Mouse (Mus musculus) embryonic fibroblast, embryonic 13.5 days (primary cell): ENCODE measurements at regions not wholly inside any gene's neighbourhood (a gene's known extent, or its start where the extent isn't known, plus 50 kb on each side); places are given as distances from the start of the nearest gene placed in this dataset.

Experiments
- H3K27ac ChIP-seq: 2 replicates; pipeline ENCODE4 v1.5.1; 2012; ENCODE audit warnings: low read length, control low read depth, inconsistent platforms; ENCODE audit not compliant: insufficient read depth
- H3K4me1 ChIP-seq: 2 replicates; pipeline ENCODE4 v1.6.1; 2011; ENCODE audit warnings: low read length; ENCODE audit not compliant: control insufficient read depth, insufficient read depth
- H3K4me3 ChIP-seq: 2 replicates; pipeline ENCODE4 v1.5.1; 2011; ENCODE audit warnings: mild to moderate bottlenecking, control low read depth, low read length; ENCODE audit not compliant: insufficient read depth
- CTCF ChIP-seq: IDR thresholded peaks from 2 replicates; pipeline ENCODE4 v1.5.1; 2011; ENCODE audit warnings: mild to moderate bottlenecking, control low read depth, low read length, moderate library complexity, borderline replicate concordance; ENCODE audit not compliant: insufficient read depth
- POLR2A ChIP-seq: IDR thresholded peaks from 2 replicates; pipeline ENCODE4 v1.6.1; 2011; ENCODE audit warnings: low read depth, mild to moderate bottlenecking, control low read depth, low read length, moderate library complexity

DNA sequence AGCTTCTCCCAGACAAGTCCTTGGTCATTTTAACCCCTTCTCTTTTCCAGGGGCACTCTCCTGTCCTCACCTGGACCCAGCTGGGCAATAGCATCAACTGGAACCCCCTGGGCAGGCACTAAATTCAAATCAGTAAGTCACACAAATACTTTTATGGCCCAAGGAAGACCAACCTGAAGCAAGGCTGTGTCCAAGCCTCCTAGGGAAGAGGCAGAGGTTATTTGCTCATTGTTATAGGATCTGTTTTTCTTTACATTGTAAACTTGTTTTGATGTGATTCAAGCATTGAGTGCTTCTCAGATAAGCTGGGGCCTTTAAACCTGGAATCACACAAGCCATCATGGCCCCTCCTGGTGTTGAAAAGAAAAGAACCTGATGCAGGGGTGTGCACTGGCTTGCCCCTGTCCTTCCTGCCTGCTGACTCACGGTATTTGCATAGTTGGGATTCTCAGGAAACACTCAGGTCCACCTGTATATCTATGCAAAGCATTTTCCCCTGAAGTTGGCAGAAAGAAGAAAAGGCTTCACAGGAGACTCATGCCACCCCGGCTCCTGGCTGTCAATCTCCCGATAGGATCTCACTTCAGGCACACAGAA is 114.9 kb upstream of the Kit start:
- Histone ChIP-seq H3K4me1 (no peaks in the 10 kb centered on the region), H3K4me3 (no peak overlapping the region), H3K27ac (no peak overlapping the region)
- no peak for TF ChIP-seq POLR2A
- no peak for TF ChIP-seq CTCF

DNA sequence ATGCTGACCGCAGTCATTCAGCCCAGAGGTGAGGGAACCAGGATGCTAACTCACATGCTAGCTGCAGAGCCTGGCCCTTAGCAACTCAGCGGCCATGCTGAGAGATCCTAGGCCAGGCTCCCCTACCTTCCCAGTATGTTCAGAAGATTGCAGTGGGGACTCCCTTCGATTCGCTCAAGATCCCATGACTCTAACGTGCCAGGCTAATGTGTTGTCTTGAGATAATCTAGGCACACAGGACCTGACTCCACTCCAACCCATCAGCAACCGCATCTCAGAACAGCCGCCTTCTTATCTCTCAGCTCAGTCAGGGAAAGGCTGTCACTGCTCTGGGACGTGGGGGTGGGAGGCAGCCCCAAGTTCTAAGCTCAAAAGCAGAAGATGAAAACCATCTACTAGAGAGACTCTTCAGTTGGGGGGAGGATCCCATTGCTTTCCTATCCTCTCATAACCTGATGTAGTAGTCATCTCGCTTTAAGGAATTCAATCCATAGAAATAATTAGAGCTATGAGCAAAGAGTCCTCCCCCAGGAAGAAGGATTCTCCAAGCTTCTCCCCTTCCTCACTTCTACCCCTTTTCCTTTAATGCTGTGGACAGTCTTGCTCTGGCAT is 114.2 kb upstream of the Kit start:
- no peak overlapping the region for H3K27ac ChIP-seq
- TF ChIP-seq POLR2A (no peak), CTCF (no peak)

DNA sequence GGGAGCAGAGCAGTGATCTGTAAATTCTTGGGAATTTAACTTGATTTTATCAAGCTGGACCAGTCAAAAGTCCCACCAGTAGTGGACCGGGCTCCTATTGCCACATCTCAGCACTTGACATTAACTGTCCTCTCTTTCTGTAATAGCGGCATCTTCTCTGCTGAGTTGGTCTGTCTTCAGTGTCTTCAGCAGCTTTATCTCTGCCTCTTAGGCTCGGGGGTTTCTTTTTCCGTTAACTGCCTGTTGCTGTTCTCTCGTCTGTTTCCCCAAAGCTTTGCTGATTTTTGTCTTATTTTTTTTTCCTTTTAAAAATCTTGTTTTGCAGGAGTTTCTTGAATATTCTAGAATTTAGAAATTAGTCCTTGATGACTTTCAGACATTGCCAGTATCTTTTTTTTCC is 113.3 kb upstream of the Kit start:
- Histone ChIP-seq H3K27ac (no peak overlapping the region), H3K4me1 (no peaks in the 10 kb centered on the region), H3K4me3 (no peak overlapping the region)
- no peak for TF ChIP-seq CTCF
- no peak for TF ChIP-seq POLR2A

More for the DNA sequence above, 114.2 kb upstream of the Kit start:
- Histone ChIP-seq H3K4me3 (no peak overlapping the region), H3K4me1 (no peaks in the 10 kb centered on the region)

DNA sequence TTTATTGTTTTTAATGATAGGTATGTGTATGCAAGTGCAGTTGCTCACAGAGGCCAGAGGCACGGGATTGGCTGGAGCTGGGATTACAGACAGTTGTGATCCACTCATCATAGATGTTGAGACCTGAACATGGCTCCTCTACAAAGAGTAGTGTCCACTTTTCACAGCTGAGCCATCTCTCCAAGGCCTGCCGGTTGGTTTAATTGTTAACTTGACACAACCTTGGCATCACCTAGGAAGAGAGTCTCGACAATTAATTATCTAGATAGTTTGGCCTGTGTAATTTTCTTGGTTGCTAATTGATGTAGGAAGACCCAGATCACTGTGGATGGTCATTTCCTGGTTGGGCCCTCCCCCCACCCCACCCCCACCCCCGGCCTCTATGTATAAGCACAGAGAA is 111.1 kb upstream of the Kit start:
- H3K4me3 ChIP-seq = no peak overlapping the region
- no peak overlapping the region for H3K27ac ChIP-seq
- H3K4me1 ChIP-seq = no peaks in the 10 kb centered on the region
- TF ChIP-seq POLR2A = no peak
- no peak for TF ChIP-seq CTCF

DNA sequence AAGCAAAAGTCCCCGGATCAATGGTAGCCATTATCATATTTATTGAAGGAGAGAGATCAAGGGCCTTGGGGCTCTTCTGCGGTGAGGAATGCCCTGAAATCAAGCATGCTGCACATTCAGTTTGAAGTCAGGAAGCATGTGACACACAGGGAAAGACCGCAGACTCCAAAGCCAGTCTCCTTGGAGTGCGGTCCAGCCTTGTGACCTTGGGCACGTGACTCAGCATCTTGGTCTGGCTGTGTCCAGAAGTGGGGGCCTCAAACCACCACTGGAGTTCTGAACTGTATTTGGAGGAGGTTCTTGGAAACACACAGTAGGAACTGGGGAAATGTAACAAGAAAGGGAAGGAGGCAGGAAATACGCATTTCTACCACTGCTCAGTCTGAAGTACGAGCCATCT is 109.0 kb upstream of the Kit start:
- Histone ChIP-seq H3K4me3 (no peak overlapping the region), H3K4me1 (no peaks in the 10 kb centered on the region), H3K27ac (no peak overlapping the region)
- no peak for TF ChIP-seq POLR2A
- no peak for TF ChIP-seq CTCF

DNA sequence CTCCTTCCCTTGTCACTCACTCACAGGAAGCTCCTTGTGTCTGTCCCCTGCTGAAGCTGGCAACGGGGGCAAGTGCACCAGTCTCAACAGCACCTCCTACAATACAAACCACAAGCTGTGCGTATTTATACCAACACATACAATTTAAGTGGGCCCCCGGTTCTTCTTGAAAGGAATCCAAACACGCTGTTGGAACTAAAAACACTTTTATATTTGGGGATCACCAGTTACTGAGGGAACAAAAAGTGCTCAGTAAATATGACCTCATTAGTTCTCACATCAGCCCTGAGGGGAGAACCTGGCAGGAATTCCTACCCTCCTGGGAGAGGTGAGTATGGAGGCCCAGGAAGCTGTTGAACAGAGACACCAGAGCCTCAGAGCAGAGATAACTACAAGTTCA is 107.8 kb upstream of the Kit start:
- Histone ChIP-seq H3K4me3 (no peak overlapping the region), H3K4me1 (no peaks in the 10 kb centered on the region), H3K27ac (no peak overlapping the region)
- TF ChIP-seq POLR2A = no peak
- no peak for TF ChIP-seq CTCF

DNA sequence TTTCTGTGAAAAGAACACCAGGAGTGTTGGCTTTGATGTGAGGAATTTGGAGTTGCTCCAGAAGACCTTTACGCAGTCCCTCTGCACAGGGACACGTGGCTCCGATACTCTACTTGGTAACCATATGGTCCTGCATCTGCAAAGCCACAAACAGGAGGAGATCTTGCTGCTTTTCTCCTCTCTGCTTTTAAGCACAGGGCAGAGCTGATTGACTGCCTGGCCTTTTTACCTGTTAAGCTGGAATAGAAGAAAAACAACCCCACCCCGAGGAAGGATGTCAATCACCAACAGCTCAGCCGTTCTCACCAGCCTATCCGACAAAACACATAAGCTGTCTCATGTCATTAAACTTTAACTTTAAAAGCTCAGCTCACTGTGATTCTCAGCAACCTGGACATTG is 106.8 kb upstream of the Kit start:
- no peaks in the 10 kb centered on the region for H3K4me1 ChIP-seq
- no peak overlapping the region for H3K27ac ChIP-seq
- no peak overlapping the region for H3K4me3 ChIP-seq
- TF ChIP-seq CTCF = no peak
- no peak for TF ChIP-seq POLR2A

DNA sequence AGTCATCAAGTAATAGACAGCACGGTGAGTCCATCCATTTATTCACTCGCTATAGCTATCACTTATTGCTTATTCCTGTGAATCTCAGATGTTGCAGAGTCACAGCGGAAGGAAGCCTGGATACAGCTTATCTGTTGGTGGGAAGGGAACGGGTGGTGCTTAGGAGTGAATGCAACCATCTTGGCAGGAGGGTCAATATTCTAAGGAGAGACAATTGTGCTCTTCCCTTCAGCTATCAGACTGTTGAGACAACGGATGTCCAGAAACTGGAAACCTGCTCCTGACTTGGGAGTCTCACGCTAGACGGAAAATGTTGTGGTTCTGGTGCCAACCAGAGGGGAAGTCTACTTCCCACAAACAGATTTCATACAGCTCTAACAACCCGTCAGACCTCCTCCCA is 103.7 kb upstream of the Kit start:
- Histone ChIP-seq H3K4me1 (no peaks in the 10 kb centered on the region), H3K4me3 (no peak overlapping the region), H3K27ac (no peak overlapping the region)
- TF ChIP-seq POLR2A (no peak), CTCF (no peak)

DNA sequence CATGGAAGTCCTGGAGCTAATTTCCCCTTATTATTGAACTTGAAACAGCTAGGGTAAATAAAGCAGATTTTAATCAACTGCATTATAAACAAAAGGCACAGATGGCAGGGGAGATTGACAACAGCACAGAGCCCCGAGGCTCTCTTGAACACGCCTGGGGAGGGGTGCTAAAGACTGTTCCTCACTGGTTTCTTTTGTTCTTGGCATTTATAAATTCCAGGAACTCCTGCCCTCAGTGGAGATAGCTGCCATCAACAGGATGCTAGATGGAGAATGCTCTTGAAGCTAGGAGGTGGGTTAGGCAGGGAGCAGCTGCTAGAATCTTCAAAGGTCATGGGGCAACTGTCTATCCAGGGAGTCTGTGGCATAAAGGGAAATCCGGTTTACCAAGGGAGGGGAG is 102.2 kb upstream of the Kit start:
- no peaks in the 10 kb centered on the region for H3K4me1 ChIP-seq
- no peak overlapping the region for H3K4me3 ChIP-seq
- TF ChIP-seq POLR2A (no peak), CTCF (no peak)
- no peak overlapping the region for H3K27ac ChIP-seq

DNA sequence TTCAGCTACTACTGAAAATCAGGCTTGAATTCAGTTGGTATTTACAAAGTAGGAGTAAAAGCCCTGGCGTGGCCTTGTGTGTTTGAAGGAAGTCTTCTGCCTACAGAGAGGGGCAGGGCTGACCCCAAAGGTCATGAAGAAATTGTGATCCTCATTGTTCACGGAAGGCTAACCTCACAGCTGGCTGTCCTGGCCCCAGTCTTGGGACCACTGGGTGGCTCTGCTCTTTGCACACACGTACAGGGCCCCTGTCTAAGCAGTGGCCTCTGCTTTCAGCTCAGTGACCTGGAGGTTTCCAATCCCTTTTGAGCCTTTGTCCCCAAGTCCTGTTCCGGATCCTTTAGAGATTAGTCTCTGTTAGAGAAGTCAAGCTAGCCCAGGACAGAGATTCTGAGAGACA is 99.3 kb upstream of the Kit start:
- H3K4me1 ChIP-seq = no peaks in the 10 kb centered on the region
- no peak overlapping the region for H3K27ac ChIP-seq
- TF ChIP-seq POLR2A (no peak), CTCF (no peak)
- no peak overlapping the region for H3K4me3 ChIP-seq

DNA sequence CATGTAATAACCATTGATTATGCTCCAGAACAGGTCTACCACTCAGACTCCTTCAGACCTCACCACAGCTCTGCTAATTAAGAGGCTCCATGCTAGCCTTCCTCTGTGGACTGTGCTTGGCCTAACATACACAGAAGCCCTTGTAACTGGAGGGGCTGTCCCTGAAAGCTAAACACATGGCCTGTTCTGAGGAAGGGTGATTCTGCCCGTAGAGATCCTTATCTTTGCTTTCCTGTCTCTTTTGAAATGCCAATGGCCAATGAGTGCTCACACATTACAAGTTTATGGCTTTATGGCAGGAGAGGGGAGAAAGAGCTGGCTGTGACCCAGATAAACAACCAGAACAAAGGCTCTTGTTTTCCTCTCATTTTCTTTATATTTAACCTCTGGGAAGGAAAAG is 96.2 kb upstream of the Kit start:
- Histone ChIP-seq H3K4me3 (no peak overlapping the region), H3K4me1 (no peaks in the 10 kb centered on the region), H3K27ac (no peak overlapping the region)
- TF ChIP-seq POLR2A = no peak
